Mouse (Mus musculus): ENCODE data around the gene Vps13c. TPM values are rescaled to one million over a fixed set of nuclear protein-coding genes. Genes with fewer than 3 reads are reported as not detected.

Gene Vps13c
- polyA plus RNA-seq (2015; fragmentation: Illumina TruSeq; extraction: RNeasy Lipid Tissue Mini Kit (QIAGEN cat#74804); ENCODE audit: low read depth, low replicate concordance), result 33.1 TPM

DNA sequence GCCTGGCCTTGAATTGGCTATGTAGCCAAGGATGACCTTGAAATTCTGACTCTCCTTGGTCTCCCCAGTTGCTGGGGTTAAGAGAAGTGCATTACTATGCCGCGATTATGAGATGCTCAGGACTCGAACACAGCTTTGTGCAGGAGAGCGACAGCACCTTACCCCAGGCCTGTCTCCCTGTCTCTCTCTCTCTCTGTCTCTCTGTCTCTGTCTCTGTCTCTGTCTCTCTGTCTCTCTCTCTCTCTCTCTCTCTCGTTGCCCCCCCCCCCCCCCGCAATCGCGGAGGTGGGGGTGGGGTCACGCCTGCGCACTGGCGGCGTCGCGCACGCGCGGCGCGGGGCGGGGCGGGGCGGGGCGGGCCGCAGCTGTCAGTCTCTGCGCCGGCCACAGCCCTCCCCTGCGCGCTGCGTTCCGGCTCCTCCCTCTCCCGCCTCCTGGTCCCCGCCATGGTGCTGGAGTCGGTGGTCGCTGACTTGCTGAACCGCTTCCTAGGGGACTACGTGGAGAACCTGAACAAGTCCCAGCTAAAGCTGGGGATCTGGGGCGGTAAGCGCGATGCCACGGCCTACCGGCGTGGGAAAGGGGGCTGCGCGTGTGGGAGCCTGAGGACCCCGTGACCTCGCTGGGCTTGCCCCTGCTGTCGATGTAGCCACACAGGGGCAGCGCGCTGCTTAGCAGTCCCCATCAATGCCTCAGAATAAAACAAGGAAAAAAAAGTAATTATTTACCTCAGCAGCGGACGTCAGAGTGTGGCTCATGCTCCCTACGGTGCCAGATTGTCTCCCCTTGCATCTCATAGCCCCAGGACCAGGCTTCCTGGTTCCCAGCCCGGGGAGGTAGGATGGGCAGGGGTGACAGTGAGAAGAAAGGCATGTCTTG lies at the start of gene Vps13c:
TSS of gene Vps13c (plus strand) at position 416 of the 879 bp plus-strand sequence.

DNA sequence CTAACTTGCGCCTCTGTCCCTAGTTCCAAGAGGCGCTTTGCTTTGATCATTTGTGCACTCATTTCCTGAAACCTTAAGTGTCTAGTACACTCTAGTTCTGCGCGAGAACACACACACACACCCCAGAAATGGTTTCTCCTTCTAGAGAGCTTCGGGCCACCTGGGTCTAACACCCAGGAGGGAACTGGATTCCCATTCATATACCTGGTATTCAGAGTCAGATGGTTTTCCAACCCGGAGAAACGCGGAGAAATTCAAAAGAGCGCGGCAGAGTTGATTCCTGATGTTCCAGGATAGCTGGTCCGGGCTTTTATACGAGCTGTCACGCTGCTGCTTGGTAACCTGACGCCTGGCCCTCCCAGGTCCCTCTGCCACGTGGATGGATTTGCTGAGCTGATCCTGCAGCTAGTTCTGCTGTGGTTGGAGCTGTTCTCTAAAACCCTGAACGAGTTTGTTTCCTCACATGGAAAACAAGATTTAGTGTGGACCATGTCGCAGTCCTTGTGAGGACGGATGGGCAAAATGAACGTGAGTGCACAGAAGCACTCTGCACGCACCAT lies 8.1 kb upstream of the Vps13c start, which contains the start of gene C2cd4a:
TSS of gene C2cd4a (minus strand) at position 285 of the 560 bp plus-strand sequence.

Other genes starting within 250 kb of the Vps13c start
- gene C2cd4b, start 81.0 kb upstream of the Vps13c start, polyA plus RNA-seq (2015; fragmentation: Illumina TruSeq; extraction: RNeasy Lipid Tissue Mini Kit (QIAGEN cat#74804); ENCODE audit: low read depth, low replicate concordance), result 0.82 TPM
- not detected for gene C2cd4a, start 8.1 kb upstream of the Vps13c start, polyA plus RNA-seq (2015; fragmentation: Illumina TruSeq; extraction: RNeasy Lipid Tissue Mini Kit (QIAGEN cat#74804); ENCODE audit: low read depth, low replicate concordance)

All from brain, adult 10 weeks (tissue).